Mouse (Mus musculus) left cerebral cortex, postnatal 10 days (tissue): Measurements from ENCODE around the gene Elmo3. TPM values are rescaled to one million over a fixed set of nuclear protein-coding genes. Genes with fewer than 3 reads are reported as not detected.

ENCODE experiments used
- DNase-seq, 2 experiments: peaks; one replicate each; pipeline ENCODE4 v3.0.0; 2021 to 2022; ENCODE audit warnings: low spot score in 2 of 2, mixed read lengths in 1 of 2; ENCODE audit errors: extremely low spot score in 1 of 2
- intact Hi-C: fragments of 180-260 bp; cut with DNase I; formaldehyde crosslinking; loops from one replicate; pipeline ENCODE4 v1.15.1; 2025
- total RNA-seq, 2 experiments: library from RNA; stranded (reverse); gene quantifications; 2 replicates each; pipeline ENCODE4 v1.2.3; 2021

Gene Elmo3
- total RNA-seq, 2 experiments from 2014 or later = 0.41 to 0.83 TPM

DNA sequence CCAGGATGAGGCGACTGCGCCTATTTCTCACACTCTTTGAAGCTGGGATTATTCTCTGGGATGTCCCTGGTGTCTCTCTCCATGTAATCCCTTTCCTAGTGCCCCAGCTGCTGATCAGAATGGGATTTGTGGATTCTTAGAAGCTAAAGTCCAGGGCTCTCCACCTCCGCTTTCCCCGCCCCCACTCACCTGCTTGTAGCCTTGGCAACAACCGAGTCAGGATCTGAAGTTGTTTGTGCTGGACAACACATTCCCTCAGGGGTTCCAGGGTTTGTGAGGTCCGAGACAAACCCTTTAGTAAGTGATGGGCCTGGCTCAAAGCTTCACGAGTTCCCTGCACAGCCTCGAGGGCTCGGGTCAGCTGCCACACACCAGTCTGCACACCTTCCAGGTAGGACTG lies 10.6 kb upstream of the Elmo3 start:
- DNase-seq = no peak
- intact Hi-C loops = loop anchor here (10.0 kb wide), 1 partner anchor 640 kb away; no protein-coding TSS in a partner anchor

DNA sequence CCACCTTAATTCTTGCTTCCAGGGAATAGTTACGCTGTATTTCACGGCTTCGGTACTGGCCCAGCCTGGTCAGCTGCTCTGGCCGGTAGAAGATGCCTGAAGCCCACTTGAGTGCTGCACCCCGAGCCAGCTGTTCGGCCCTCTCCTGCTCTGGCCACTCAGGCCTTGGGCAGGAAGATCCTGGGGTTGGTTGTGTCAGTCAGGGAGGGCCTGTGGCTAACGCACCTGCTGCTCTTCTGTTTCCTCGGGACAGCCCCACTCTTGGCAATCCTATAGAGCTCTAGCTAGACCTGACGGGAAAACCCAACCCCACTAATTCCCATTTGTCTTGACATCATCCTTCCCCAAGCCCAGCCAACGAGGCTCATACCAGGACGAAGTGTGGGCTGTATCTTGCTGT lies 10.1 kb upstream of the Elmo3 start:
- intact Hi-C loops = loop anchor here (10.0 kb wide), 1 partner anchor 640 kb away; no protein-coding TSS in a partner anchor
- no peak for DNase-seq

DNA sequence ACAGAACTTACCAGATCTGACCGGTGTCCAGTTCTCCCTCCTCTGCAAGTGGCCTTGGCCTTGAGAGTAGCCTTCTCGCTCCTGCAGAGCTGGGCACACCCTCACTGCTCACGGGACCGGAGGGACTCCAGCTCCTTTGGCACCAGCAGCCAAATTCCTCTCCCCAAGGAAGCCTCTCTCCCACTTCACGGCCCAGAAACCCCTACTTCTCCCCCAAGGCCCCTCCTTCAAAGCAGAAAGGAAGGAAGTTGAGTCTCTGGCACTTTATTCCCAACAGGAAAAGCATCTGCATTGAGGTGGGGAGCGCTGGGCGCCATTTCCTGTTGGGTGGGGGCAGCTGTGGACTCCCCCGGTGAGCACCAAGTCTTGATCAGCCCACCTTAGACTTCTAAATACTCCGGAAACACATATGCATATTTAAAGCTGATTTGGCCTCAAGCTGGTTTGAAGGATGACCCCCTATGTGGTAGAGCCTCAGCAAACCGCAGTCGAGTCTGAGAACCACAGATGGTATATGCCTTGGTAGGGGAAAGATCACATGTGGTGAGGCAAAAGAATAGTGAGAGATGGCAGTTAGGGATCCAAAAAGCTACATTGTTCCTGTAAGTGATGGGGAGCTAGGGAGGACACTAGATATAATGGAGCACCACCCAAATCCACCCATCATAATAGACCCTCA lies 9.4 kb upstream of the Elmo3 start, which contains the start of gene Exoc3l:
Gene Exoc3l (minus strand): TSS at position 207 of the 679 bp plus-strand sequence.
- no peak for DNase-seq
- intact Hi-C loops = loop anchor here (10.0 kb wide), 1 partner anchor 641 kb away; no protein-coding TSS in a partner anchor

DNA sequence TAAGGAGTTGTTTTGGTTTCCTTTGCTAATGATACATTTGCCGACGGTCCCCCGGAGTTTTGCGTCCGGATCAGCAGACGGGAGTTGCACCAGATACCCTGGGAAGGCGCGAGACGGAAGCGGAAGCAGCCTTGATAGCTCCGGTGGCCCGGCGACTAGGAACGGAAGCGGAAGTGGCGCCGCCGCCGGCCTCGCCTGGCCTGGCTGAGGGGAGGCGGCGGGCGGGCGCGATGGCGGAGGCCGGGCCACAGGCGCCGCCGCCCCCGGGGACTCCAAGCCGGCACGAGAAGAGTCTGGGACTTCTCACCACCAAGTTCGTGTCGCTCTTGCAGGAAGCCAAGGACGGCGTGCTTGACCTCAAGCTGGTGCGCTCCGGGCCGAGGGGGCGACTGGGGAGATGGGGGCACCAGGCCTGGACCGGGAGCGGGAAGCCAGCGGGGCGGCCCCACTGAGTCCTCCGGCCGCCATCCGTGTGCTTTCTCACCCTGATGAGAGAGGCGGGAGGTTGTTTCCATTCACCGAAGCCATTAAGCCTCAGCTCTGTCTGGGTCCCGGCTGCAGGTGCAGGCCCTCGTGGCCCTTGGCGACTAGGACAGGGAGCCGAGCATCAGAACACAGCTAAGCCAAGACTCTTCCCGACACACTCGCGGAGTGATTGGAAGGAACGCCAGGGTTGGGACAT lies 7.7 kb upstream of the Elmo3 start, which contains the start of gene E2f4:
Gene E2f4 (plus strand): TSS at position 153 of the 682 bp plus-strand sequence.
- intact Hi-C loops = loop anchor here (10.0 kb wide), 1 partner anchor 643 kb away; no protein-coding TSS in a partner anchor
- DNase-seq = peak; percentile 87 to 96

DNA sequence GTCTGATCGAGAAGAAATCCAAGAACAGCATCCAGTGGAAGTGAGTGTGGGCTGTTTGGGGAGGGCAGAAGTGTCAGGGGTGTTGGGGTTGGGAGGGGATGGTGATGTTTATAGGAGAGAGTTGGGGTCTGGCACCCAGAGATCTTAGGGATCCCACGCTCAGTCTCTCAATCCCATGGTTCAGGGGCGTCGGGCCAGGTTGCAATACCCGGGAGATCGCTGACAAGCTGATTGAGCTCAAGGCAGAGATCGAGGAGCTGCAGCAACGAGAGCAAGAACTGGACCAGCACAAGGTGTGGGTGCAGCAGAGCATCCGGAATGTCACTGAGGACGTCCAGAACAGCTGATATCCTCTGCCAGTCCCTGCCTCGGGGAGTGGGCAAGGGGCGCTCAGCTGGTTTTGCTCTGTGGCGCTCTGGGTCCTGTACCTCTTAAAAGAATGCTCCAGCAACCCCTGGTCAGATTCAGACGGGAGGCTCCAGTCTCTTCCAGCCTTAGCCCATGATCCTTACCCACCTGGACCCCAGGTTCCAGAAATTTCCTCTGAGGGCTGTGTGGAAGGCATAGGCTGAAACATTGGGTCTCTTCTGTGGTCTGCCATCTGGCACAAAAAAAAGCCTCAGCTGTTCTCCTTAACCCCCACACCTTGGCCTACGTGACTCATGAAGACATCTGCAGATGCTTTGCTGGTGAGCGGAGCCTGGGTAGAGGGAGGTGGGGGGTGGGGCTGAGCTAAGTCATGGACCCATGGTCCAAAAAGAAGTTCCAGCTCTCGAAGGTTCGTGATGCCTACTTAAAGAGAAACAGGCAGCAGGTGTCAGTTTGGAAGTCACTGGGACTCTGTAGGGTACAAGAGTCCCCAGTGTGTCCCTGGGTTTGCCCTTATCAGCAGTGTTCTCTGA lies 6.8 kb upstream of the Elmo3 start:
- intact Hi-C loops = loop anchor here (10.0 kb wide), 1 partner anchor 644 kb away; no protein-coding TSS in a partner anchor
- no peak for DNase-seq

DNA sequence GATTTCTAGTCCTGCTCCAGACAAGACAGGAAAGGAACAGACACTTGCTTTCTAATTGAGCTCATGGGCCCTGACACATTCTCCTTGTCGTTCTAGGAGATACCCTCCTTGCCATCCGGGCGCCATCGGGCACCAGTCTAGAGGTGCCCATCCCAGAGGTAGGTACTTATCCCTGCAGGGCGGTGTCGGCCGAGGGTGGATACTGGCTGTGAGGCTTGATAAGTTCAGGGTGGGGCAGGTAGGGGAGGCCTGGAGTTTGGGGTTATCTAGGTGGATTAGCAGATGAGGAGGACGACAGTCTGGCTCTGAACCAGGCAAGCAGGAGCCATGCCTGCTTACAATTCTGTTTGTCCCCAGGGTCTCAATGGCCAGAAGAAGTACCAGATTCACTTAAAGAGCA lies 5.4 kb upstream of the Elmo3 start:
- intact Hi-C loops = loop anchor here (10.0 kb wide), 1 partner anchor 645 kb away; no protein-coding TSS in a partner anchor
- DNase-seq = no peak

DNA sequence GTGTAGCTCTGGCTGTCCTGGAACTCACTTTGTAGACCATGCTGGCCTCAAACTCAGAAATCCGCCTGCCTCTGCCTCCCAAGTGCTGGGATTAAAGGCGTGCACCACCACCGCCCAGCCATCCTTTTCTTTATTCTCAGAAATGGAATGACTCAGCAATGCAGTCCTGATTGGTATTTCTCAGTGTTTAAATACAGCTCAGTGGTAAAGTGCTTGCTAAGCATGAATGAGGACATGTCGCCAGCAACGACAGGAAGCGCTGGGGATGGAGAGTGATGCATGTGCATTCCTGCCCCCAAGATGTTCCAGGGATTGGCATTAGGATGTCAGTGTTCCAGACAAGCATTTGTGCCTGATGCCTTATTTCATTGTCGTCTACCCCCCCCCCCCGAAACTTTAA lies 2.0 kb upstream of the Elmo3 start:
- no peak for DNase-seq
- intact Hi-C loops = no loop called here

DNA sequence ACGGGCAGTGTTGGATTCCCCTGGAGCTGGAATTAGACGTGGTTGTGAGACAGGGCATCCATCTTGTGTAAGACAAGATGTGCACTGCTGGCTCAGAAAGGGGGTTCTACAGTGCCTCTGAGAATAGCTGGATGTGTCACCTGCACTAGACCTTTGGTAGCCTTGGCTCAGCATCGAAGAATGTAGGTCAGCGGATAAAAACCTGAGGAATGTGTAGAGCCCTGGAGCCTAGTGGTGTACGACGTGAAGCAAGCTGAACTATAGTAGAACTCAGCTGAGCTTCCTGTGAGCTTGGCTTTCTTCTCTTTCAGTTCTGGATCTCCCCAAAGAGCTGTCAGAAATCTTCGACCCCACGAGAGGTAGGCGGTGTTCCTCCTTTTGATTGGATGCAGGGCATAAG lies 1.5 kb upstream of the Elmo3 start:
- no peak for DNase-seq
- intact Hi-C loops = no loop called here

DNA sequence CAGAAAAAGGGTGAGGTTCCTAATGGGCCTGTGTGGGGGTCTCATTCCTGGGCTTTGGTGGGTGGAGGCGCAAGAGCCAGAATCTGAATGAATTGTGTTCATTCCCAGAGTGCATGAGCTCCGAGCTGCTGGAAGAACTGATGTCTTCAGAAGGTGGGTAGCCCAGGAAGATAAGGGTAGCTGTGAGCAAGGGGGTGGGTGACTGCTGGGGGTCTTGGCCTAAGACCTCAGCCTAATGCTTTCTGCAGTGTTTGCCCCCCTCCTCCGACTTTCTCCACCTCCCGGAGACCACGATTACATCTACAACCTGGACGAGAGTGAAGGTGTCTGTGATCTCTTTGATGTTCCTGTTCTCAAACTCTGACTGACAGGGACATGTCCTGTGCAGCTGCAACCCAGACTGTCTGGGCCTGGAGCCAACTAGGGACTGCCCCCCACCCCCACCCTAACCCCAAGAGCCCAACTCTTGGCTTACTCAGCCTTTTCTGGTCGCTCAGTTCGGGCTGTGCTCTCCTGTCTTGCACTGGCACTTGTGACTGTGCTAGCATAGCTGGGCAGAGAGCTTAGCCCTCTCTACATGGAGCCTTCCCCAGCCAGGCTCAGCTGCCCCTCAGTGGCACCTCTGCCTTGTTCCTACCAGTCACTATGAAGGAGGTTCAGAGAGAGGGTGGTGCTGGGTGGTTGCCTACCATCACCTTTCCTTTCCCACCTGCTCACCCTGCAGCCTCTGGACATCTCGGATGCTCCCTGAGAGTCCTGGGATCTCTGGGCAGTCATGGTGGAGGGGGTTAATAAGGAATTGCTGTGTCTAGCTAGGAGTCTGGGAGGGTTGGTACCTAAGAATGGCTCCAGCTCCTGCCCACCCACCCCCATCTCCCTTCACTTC lies 833 bp upstream of the Elmo3 start:
- intact Hi-C loops = no loop called here
- peak in 1 of 2 experiments; percentile 37 for DNase-seq

DNA sequence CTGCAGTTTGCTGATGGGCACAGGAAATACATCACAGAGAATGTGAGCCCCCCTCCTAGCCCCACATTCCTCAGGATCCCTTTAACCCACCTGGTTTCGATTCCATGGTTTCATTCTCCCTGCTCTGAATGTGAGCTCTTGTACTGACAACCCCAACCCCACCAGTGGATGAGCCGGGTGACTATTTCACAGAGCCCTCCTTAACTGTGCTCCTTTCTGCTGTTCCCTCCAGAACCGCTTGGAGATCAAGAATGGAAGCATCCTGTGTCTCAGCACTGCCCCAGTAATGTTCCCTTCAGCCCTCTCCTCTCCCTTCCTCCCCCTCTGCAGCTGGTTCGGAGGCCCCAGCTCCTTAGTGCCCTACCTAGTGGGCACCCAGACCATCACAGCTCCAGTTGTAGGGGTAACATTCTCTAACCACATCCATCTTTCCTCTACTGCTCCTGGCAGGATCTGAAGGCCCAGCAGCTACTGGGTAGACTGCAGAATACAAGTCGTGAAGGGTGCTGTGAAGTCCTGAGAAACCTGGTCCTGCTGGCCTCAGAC lies 818 bp downstream of the Elmo3 start:
- peak in 1 of 2 experiments; percentile 20 for DNase-seq

DNA sequence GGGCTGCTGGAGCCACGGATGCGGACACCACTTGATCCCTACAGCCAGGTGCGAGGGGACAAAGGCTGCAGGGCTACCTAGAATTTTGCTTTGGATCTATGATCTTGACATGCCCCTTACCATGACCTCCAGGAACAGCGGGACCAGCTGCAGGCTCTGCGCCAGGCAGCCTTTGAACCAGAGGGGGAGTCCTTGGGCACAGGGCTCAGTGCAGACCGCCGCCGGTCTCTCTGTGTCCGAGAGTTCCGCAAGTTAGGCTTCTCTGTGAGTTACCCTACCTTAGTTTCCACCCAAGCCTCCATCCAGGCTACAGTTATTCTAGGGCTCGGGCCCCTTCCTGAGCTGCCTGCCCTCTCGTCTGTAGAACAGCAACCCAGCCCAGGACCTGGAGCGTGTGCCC lies 2.3 kb downstream of the Elmo3 start:
- DNase-seq = no peak
- intact Hi-C loops = no loop called here

More for the DNA sequence above, 818 bp downstream of the Elmo3 start:
- intact Hi-C loops = no loop called here

DNA sequence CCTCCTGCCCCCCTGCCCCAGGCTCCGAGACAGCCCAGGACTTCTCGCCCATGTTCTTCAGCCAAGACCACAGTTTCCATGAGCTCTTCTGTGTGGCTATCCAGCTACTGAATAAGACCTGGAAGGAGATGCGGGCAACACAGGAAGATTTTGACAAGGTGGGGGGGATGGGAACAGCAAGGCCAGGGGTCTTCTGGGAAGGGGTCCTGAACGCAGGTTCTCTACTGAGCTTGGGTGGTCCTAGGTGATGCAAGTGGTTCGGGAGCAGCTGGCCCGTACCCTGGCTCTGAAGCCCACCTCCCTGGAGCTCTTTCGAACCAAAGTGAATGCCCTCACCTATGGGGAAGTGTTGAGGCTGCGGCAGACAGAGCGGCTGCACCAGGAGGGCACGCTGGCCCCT lies 3.0 kb downstream of the Elmo3 start:
- intact Hi-C loops = no loop called here
- DNase-seq = no peak

DNA sequence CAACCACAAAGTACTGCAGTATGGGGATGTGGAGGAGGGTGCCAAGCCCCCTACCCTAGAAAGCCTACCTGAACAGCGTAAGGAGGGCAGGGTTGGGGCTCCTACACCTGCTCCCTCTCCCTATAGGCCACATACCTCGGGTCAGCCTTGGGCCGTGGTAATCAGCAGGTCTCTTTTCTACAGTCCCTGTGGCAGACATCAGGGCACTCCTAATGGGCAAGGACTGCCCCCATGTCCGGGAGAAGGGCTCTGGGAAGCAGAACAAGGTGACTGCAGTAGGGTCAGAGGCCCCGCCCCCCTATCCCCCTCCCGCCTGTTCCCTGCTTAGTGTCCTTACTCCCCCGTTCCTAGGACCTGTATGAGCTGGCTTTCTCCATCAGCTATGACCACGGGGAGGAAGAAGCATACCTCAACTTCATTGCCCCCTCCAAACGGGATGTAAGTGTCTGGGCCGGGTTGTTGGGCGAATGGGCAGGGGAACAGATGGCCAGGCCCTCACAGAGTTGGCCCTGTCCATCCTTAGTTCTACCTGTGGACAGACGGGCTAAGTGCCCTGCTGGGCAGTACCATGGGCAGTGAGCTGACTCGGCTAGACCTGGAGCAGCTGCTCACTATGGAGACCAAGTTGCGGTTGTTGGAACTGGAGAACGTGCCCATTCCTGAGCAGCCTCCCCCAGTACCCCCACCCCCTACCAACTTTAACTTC lies 3.9 kb downstream of the Elmo3 start:
- intact Hi-C loops = no loop called here
- no peak for DNase-seq

DNA sequence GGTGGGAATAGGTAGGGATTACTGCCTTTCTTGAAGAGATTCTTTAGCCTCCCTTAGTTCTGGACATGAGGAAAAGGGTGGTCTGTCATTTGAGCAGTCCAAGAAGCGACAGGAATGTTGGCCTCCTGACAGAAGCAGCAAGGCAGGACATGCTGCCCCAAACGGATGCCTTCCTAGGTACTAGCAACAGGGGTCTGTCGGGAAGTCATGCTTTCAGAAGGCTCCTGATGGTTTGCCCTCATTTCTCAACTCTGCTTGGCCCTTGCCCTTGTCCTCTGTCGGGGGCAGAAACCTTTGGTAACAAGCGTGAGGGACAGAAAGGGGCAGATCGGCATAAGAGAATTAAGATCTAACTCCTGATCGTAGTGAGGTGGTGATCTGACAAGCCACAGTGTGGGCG lies 4.7 kb downstream of the Elmo3 start:
- no peak for DNase-seq
- intact Hi-C loops = no loop called here

DNA sequence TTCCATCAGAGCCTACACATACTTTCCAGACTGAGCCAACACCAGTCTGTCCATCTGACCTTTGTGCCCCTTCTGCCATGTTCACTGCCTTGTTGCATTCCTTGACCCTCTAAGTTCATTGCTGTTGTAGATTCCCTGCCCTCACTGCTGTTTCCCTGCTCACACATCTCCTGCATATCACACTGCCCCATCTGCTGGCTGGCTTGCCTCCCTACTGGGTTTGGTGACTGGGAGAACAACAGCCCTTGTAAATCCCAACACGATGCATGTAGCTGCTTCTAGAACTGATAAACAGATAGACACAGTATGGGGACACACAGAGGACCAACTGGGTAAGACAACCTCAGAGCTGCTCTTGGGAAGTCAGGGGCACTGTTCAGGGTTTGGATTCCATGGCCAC lies 6.3 kb downstream of the Elmo3 start:
- intact Hi-C loops = no loop called here
- DNase-seq = no peak

DNA sequence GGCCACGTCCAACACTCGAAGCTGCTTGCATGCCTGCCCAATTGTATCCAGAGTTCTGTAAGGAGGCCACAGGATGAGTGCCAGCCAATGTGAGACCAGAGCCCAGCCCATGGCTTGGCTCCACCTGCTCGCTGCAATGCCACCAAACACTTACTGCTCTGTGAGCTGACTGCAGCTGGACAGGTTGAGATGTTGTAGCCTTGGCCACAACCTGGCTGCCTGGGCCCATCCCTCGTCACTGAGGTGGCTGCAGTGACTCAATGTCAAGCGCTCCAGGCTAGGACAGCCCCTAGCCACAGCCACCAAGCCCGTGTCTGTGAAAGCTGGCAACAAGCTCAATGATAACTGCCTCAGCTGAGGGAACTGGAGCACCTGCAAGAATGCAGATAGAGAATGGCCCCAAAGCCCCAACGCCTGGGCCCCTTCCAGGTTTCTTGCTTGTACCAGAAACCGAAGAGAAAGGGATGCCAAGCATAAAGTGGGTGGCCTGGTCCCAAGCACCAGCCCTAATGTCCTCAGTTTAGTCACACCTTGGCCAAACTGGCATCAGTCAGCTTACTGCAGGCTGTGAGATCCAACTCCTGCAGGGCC lies 7.6 kb downstream of the Elmo3 start:
- intact Hi-C loops = no loop called here
- DNase-seq = no peak
